Mouse (Mus musculus): Measurements from ENCODE around the gene Tnc.

Tnc gene

DNA sequence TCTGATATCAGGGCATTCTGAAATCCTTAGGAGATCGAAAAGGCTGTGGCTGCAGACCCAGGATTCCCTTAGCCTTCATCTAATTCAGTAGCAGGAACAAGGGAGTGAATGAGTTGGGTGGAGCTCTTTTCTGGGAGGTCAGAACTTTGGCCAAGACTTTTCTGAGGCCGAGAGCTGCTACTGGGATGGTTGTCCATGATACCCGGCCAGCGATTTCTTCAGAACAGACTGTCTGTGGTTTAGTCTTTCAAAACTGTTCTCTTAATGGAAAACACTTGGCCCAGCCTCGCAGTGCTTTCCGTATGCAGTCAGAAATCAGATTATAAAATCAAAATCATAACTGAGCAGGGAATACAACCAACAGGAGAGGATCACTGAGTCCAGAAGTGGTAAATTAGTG, 21.2 kb downstream of the Tnc start:
- no peak for DNase-seq (ENCODE audit: low read depth, low spot score)

DNA sequence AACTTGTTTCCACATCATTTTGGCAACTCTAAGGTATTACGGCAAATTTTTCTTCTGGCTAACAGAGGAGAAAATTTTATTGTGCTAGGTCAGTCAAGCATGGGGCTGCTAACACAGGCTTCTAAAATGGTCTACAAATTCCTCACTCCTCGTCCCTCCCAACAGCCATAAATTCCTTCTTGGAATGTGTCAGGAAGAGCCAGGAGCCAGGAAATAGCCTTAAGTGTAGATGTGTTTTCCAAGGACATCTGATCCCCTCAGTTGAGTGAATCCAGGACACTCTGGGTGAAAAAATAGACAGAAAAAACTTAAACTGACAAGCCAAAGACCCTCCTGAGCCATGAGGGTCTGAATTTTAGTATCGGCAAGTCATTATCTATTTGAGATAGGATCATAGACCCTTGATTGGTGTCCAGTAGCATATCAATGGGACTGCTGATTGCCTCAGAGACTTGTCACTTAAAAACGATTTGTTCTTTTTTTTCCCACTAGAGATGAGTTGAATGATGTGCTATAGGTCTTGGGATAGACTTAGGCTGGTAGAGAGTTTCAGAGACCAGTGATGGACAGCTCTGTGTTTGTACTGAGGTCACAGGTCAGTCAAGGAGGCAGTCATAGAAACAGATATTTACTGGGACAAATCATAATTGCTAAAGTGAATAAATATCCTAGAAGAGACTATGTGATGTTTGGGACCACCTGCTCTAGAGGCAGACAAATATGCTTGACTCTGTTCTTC, 22.6 kb downstream of the Tnc start:
- no peak for DNase-seq (ENCODE audit: low read depth, low spot score)

DNA sequence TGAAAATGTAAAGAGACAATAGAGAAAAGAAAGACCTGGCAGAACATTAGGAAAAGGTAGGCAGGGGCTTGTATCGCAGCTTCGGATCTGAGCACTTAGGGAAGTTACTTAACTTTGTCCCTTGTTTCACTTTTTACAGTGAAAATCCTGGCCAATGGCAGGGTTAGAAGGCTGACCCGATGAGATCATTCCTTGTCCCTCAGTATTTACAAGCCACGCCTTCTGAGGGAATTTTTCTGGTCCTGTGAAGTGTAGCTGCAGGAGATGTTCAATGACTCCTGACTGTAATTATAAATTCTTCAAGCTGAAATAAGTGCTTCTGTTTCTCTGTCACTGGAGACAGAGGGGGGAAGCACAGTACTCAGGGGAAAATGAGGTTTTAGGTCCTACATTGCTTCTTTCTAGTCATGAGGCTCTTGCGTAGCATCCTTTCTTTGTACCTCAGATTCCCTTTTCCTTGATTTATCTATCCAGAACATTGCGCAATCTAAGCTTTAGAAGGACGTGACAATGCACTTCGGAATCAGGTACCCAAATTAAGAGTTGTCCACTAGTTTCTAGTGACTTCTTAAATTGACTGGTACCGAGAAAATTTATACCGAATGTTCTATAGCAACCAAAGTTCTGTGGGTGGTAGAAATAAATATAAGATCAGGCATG, 25.8 kb downstream of the Tnc start:
- no peak for DNase-seq (ENCODE audit: low read depth, low spot score)

DNA sequence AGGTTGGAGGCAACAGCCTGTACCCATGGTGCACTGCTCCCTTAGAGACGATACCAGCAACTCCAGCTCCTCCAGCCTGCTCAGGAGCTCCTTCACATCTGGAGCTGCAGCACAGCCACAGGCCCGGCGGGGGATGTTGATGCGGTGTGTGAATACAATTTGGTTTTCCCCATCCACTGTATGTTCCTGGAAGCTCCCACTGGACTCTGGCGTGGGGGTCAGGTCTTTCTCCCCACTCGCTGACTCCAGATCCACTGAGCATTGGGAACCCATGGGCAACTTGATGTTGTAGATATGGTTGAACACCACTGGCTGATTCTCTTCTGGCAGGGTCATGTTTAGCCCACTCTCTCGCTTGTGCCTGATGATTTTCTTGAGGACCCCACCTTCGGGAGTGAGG, 26.7 kb downstream of the Tnc start:
- DNase-seq (ENCODE audit: low read depth, low spot score): no peak

DNA sequence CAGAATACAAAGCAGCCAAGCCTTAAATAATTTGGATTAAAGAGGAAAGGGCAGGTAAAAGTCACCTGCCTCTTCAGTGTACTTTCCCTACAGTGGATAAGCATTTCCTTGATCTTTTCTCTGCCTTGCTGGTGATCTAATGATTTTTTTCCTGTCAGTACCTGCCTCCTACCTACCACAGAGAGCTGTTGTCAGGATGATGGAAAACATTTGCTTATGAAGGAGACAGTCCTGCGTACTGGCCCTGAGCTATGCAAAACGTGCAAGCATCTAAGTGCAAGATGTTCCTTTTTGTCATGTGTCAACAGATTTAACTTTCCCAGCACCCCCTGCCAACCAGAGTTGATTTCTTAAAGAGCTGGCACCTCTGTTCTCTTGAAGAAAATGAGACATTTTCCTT, 35.5 kb downstream of the Tnc start:
- DNase-seq (ENCODE audit: low read depth, low spot score): no peak

DNA sequence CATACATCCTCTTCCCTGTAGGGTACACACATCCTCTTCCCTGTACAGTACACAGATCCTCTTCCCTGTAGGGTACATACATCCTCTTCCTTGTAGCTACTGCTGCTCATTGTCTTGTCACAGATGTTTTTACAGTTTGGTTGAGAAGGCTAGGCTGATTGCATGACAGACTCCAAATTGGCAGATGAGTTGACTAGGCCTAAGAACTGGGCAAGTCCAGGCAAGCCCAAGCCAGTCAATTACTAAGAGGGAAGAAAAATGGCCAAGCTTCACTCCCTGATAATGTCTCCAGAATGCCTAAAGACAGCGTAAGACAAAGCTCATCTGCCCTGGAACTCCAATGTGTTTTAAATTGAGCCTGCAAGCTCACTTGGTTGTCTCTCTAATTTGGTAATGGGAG, 36.9 kb downstream of the Tnc start:
- DNase-seq (ENCODE audit: low read depth, low spot score): no peak

DNA sequence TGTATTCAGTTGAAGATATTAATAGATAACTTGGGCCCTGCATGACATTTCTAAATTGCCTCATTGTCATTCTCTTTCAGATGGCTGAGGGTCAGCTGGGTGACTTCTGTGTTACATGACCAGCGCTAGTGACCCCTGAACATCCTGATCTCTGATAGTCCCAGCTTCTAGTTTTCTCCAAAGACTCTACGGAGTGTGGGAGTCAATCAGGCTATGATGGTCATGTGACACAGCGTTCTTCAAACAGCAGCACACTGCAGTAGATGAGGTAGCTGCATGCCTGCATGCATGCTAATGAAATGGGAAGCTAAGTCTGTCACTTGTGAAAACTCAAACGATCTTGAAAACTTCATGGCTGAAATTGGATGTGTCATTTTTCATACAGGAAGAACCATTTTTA, 41.6 kb downstream of the Tnc start:
- no peak for DNase-seq (ENCODE audit: low read depth, low spot score)

DNA sequence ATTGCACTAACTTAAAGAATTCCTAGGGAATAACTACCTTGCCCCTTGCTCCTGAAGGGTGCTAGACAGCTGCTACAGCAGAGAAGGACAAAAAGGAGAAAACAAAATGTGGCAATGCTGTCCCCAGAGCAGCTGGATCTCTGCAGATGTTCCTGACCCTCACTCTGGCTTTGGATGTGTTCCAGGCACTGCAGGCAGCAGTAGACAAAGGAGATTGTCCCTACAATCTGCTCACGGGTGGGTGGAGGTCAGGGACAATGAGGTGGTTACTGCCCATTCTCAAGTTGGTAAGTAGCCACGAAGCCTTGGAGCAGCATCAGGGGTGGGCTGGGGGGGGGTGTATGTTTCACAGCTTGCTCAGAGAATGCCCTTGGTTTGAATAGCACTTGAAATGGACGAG, 43.1 kb downstream of the Tnc start:
- DNase-seq (ENCODE audit: low read depth, low spot score): no peak

DNA sequence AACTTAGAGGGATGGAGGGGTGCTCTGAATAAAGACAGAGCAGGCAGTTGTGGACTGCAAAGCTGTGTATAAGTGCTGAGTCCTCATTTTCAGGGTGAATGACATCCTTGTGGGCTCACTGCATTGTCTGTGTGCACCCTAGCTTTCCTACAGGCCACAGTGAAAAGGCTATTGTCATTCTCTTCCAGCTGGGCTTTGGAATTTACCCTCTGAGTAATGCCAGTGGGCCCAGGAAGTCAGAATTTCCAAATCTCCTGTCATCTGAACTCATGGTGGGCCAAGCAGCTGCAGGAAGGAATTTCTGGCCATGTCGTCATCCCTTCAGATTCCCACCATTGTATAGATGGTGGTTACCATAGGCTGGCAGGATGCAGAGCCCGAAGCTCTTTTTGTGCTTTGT, 44.6 kb downstream of the Tnc start:
- no peak for DNase-seq (ENCODE audit: low read depth, low spot score)

DNA sequence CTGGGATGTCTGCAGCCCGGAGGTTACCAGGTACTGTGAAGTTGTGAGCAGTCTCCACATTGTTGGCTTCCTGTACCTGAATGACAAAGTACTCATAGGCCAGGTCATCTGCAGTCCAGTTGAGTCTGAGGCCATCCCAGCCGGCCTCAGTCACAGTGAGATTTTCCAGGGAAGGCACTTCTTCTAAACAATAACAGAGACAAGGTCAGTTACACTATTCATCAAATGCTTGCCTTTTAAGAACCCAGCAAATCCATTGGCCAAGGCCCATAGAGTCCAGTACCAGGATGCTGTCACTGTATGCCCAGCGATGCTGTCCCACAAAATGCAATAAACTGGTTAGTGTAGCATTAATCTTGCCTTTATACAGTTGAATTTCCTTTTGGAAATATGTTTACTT, 46.0 kb downstream of the Tnc start:
- no peak for DNase-seq (ENCODE audit: low read depth, low spot score)

DNA sequence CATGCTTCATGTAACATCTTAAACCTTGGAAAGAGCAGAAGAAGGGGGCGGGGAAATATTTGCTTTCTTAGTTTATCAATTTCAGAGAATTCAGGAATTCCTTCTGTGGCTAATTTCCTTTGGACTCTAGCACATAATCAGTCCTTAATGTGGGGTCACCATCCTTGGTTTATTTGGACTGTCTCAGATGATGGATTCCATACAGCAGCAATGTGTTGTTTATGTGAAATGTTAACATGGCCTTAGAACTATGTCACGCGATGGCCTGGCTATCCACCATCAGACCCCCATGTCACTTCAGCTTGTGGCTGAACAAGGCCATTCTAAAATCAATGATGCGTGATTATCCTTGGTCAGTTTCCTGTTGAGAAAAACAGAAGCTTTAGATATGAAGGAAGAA, 46.5 kb downstream of the Tnc start:
- DNase-seq (ENCODE audit: low read depth, low spot score): no peak

DNA sequence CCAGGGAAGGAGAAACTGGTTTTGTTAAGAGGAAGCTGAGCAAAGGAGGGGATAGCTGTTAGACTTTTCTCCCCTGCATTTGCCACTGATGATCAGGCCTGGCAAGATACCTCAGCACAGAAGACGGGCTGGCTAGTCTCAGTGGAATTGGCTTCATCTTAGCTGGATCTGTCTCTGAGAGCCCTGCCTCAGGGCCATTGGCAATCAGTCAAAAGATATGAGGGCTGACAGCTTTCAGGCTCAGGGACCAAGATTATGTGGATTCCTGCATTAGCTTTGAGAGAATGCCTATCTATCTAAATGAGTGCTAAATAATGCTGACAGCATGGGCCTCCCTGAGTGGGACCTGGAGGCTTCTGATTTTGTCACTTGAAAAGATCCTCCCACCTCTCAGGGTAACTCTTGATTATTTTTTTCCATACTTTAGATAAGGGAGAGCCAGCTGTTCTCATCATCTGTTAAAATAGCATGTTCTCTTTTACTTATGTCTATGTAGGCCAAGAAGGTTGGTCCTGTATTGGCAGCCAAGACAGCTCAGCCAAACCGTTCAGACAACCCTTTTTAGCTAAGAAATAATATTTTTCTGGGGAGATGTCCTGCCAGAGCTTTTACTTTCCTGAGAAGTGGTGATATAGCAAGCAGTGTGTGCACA, 53.2 kb downstream of the Tnc start:
- DNase-seq (ENCODE audit: low read depth, low spot score): no peak

DNA sequence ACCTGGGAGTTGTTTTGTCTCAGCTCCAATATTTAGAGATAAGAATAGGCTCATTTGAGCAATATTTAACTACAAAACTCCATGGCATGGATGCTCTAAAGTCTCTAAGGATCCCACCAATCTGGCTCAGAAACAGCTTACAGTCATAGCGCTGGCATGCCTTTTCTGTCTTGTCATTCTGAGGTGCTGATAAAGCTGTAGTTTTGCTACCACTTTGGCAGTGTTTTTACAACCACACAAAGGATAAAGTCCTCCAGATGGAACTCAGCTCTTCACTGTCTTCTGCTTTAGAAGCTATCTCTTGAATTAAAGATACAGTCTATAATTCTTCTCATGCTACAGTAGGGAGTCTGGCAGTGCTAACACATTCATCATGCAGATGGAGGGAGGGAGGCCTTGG, 56.6 kb downstream of the Tnc start:
- no peak for DNase-seq (ENCODE audit: low read depth, low spot score)

DNA sequence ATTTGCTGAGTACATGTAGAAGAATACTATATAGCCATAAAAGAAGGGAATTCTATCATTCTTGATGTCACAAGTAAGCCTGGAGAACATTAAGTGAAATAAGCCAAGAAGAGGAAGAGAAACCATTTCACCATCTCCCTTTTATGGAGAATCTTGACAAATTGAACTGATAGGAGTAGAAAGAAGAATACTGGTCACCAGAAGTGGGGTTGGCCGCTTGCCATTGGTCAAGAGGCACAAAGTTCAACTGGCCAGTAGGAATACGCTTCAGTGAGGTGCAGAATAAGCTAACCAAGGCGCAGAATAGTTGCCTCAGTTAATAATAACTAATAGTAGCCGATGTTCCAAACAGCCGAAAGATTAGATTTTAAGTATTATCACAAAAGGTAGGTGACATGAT, 58.7 kb downstream of the Tnc start:
- DNase-seq (ENCODE audit: low read depth, low spot score): no peak

DNA sequence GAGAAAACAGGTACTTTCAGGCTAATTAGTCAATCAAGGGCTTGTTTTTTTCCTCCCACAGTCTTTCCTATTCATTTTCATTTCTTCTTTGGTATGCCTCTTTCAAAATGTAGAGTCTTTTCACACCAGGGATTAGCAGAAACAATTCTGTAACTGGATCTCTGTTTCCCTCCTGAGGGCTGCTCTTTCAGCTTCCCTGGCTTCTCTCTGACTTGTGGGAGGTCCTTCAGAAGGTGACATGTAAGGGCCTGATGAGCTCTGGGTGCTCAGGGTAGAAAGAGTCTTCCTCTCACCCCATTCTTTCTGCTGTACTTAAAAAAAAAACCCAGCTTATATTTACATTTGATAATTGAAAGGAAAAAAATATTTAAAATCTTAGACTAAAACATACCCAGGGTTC, 60.2 kb downstream of the Tnc start:
- no peak for DNase-seq (ENCODE audit: low read depth, low spot score)

DNA sequence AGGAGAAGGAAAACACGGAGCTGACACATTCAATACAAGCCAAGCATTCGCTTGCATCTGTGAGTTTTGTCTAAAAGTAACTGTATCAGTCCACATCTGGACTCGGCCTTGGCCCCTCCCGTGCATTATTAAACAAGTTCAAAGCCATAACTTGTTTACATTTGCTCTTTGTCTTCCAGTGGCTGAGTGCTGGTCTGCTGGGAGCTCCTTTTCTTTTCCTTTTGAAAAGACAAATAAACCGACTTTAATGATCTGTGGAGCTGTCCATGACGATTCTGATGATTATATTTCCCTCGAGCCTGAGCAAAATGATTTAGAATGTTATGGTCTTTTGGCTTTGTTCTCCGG, 63.7 kb downstream of the Tnc start:
- DNase-seq (ENCODE audit: low read depth, low spot score): no peak

DNA sequence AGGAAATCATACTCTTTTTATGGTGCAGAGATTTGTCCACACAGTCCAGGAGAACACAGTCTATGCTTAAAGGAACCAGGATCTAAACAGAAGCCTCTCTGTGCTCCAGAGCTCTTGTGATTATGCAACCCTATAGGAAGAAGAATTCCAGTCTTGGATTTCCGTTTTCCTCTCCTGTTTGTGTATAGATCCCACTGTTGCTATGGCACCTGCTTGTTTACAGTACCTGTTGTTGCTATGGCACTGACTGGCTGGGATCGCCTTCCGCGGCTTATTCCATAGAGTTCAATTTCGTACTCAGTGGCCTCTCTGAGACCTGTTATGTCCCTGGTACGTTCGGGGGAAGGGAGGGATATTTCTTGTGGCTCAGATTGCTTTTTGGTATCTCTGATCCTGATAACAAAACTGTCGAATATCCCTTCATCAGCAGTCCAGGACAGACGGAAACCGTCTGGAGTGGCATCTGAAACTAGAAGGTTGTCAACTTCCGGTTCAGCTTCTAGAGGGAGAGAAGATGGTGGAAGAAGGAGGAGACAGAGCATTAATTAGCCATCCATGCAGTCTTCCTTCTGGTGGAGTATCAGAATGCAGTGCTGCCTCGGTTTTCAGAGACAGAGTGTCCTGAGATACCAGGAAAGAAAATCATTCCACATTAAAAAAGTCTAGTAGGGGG, 64.3 kb downstream of the Tnc start:
- DNase-seq (ENCODE audit: low read depth, low spot score): no peak

DNA sequence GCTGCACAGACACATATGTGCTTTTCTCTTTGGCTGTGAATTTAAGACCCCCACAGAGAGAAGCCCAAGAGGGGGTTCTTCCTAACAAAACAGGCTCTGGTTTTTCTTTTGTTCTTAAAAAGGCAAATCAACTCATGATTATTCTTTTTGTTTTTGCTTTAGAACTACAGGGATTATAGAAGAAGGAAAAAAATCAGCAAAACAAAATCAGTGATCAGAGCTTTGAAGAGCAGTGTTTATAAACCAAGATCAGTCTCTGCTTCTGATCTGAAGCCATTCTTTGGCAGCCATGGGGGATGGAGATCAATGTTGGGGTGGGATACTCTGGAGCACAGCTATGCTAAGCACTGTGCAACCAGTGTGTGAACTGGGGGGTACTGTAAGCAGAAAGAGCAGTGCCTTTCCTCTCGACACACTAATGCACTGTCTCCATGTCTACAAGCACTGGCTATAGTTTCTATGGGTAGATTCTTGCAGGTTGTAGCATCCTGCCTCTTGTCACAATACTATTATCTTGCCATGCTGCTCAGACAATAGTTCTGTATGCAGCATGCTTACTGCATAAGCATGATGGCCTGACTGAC, 66.5 kb downstream of the Tnc start:
- no peak for DNase-seq (ENCODE audit: low read depth, low spot score)

DNA sequence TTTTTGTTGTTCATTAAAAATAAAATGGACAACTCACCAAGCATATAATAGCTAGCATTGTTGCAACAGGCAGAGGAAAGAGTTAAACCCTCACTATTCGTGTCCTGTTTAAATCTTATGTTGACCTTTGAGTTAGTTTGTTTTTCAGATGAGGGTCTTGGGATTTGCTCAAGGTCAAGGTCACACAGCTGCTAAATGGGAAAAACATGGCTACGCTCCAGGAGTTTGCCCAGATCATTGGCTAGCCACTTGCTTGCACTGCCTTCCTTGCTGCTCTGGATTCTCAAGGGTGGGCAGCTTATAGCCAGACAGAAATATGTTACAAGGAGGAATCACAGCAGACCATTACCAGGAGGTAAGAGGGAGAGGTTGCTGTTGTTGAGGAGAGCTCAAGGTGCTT, 67.2 kb downstream of the Tnc start:
- peak; percentile 41 for DNase-seq (ENCODE audit: low read depth, low spot score)

DNA sequence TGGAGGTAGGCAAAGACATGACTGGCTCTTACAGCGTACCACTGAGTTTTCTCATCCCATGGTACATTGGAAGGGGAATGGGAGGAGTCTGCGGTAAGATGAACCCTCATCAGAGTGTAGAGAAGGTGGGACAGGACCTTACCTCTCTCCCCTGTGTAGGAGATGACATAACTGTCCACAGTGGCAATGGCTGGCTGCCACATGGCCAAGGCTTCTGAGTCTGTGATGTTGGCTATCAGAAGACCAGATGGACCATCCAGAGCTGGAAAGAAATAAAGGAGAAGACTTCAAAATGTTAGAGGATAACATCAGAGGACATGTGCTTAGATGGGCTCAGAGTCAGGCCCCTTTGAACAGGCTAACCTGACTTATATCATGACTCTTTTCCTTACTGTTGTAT, 74.3 kb downstream of the Tnc start:
- DNase-seq (ENCODE audit: low read depth, low spot score): no peak

DNA sequence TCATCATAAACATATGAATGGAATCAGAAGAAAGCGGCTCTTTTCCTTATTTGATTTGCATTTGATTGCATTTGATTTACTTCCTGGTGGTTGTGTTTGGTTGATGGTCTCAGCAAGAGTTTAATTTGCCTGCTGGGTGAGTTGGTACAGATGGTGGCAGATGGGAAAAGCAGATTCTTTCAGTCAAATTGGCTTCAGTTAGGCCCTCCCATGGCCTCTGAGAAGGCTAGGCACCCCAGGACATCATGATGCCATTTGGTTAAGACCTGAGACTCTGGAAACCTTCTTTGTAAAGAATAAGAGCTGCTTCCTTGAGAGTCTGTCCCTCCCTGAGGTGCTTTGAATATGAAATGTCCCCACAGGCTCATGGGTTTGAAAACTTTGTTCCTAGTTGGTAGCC, 75.1 kb downstream of the Tnc start:
- no peak for DNase-seq (ENCODE audit: low read depth, low spot score)

DNA sequence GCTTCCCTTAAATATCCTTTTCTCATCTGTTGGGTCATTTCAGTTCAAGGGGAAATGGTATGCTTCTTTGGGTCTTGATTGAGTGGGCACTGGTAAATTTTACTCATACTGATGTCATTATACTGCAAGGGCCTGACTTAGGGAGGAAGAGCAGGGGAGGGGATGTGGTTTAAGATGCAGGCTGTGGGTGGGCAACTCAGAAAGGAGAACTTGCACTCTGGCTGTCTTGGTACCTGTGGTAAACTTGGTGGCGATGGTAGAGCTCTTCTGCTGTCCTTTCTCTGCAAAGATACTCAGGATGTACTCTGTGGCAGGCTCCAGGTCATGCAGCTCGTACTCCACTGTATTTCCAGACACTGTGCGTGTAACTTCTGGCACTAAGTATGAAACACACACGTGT, 75.9 kb downstream of the Tnc start:
- no peak for DNase-seq (ENCODE audit: low read depth, low spot score)
